Mouse (Mus musculus) olfactory bulb, adult 2 months (tissue): Measurements from ENCODE around the gene Isg20. TPM values are rescaled to one million over a fixed set of nuclear protein-coding genes. Genes with fewer than 3 reads are reported as not detected.
A peak's percentile ranks its signal among the peaks of the same experiment; 100 is the strongest.

Source experiments
- H3K27ac ChIP-seq: fragments of 200-500 bp; 2 replicates; pipeline ENCODE4 v1.5.1; 2012; ENCODE audit warnings: low read depth, low read length; ENCODE audit not compliant: insufficient read depth
- H3K4me1 ChIP-seq: fragments of 200-500 bp; 2 replicates; pipeline ENCODE4 v1.6.1; 2012; ENCODE audit warnings: low read length; ENCODE audit not compliant: control insufficient read depth, insufficient read depth
- H3K4me3 ChIP-seq: fragments of 200-500 bp; 2 replicates; pipeline ENCODE4 v1.5.1; 2012; ENCODE audit warnings: mild to moderate bottlenecking, low read depth, low read length, moderate library complexity; ENCODE audit not compliant: insufficient read depth
- CTCF ChIP-seq: fragments of 200-500 bp; IDR thresholded peaks from 2 replicates; pipeline ENCODE4 v1.5.1; 2012; ENCODE audit warnings: low read depth, mild to moderate bottlenecking, low read length, moderate library complexity; ENCODE audit not compliant: insufficient read depth
- POLR2A ChIP-seq: fragments of 200-500 bp; IDR thresholded peaks from 2 replicates; pipeline ENCODE4 v1.6.1; 2012; ENCODE audit warnings: mild to moderate bottlenecking, low read depth, low read length, moderate library complexity; ENCODE audit not compliant: insufficient read depth
- WGBS: fragments of 180-500 bp; shearing (Covaris S2); methylation state at CpG from one replicate; pipeline ENCODE4 v1.1.7; 2018; 5-methylcytosine and 5-hydroxymethylcytosine counted together
- polyA plus RNA-seq: library from polyadenylated mRNA; stranded (reverse); fragments of >200 nt; gene quantifications from 2 replicates; pipeline ENCODE4 v1.2.4, GENCODE M21; 2012; ENCODE audit warnings: low replicate concordance; ENCODE audit not compliant: missing spikeins, insufficient read depth, insufficient read length

Isg20 gene
- polyA plus RNA-seq, 1 experiment: not detected

DNA sequence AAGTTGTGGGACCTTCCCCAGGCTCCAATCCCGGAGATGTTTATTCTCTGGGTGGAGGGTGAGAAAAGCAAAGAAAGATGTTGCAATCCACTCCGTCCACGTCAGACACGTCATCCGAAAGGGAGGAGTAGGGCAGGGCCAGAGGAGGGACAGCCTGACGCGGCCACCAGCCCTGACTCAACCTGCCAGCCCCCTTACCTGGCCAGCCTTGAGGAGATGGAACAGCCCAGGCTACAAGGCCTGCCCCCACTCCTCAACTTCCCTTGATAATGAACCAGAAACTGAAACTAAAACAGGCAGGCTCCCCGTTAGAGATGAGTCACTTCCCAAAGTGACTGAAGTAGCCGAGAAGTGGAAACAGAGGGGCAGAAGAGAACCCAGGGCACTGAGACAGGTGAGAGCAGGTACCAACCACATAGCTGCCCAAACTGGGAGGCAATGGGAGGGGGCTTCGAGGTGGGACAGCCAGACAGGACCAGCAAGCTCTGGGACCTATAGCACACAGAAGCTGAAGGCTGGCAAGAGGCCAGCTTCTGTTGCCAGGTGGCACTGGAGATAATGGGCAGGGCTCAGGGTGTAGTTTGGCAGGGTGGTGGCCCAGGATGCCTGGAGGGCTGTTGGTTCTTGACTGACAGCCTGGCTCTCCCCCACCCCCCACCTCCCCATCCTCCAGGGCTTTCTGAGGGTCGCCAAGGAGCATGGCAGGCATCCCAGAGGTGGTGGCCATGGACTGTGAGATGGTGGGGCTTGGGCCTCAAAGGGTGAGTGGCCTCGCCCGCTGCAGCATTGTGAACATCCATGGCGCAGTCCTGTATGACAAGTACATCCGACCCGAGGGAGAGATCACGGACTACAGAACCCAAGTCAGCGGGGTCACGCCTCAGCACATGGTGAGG, 673 bp downstream of the Isg20 start:
- Histone ChIP-seq H3K4me3 (peak overlapping the region; percentile 27), H3K4me1 (peaks cover 18% of the 10 kb centered on the region)
- TF ChIP-seq CTCF: no peak
- no peak for TF ChIP-seq POLR2A

DNA sequence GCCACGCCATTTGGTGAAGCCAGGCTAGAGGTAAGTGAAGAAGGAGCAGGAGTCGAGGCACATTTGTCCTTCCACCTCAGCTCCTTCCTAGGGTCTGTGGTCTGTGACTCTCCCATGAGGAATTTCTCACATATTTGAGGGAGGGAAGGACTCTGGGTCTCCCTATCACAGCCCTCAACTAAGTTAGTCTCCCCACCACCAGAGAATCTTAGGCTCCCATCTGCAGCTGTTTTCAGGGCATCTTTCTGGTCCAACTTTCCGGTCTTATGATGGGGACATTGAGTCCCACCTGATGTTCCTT, 1.3 kb downstream of the Isg20 start:
- peaks cover 18% of the 10 kb centered on the region for H3K4me1 ChIP-seq
- TF ChIP-seq POLR2A (no peak), CTCF (no peak)
- WGBS: 93% methylated on average over 3 of the region's 3 CpGs

More for the DNA sequence above, 673 bp downstream of the Isg20 start:
- WGBS: 79% methylated on average over 19 of the region's 19 CpGs
- H3K27ac ChIP-seq: no peak overlapping the region

DNA sequence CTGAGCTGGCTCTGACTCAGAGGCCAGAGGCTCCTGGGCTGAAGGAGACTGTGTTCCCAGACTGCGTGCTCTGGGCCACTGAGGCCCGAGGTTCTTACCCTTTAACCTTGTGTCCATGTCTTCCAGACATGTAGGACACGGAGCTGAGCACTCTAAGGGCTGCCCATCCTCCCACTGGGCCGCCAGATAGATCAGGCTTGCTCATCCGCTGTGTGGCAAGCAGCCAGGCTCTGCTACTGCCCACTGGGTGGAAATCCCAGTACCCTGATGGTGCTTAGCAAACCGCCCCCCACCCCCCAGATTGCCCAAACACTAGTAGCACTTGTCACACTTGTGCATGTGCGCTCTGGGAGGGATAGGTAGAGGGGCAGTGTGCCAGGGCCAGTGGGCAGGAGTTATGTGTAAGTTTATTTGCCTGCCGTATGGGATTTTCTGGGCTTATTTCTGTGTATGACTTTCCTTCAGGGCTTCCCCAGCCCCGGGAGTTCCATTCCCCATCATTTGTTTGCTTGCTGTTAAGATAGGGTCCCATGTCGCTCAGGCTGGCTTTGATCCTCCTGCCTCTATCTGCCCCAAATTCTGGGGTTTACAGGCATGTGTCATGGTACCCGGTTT, 1.8 kb downstream of the Isg20 start:
- no peak overlapping the region for H3K27ac ChIP-seq
- WGBS: 90% methylated on average over 11 of the region's 11 CpGs

More for the DNA sequence above, 1.3 kb downstream of the Isg20 start:
- Histone ChIP-seq H3K4me3 (no peak overlapping the region), H3K27ac (no peak overlapping the region)

DNA sequence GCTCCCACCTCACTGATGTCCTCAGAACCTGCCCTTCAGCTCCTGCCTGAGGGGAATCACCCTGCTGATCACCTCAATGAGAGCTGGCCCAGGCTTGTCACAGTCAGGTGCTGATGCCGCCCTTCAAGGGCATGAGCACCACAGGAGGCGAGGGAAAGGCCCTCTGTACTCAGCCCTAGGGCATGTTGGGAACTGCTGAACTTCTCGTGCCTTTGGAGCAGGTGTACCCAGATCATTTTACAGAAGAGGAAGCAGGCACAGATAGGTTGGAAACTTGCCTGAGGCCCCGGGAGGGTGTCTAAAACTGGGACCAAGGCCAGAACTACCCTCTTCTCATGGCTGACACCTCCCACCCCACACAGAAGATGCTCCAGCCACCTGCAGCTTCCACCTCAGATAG, 5.5 kb downstream of the Isg20 start:
- Histone ChIP-seq H3K4me3 (no peak overlapping the region), H3K27ac (no peak overlapping the region), H3K4me1 (peaks cover 6% of the 10 kb centered on the region)
- 71% methylated on average over 4 of the region's 4 CpGs for WGBS
- TF ChIP-seq POLR2A (no peak), CTCF (no peak)

More for the DNA sequence above, 1.8 kb downstream of the Isg20 start:
- no peak for TF ChIP-seq POLR2A
- Histone ChIP-seq H3K4me1 (peaks cover 18% of the 10 kb centered on the region), H3K4me3 (no peak overlapping the region)

DNA sequence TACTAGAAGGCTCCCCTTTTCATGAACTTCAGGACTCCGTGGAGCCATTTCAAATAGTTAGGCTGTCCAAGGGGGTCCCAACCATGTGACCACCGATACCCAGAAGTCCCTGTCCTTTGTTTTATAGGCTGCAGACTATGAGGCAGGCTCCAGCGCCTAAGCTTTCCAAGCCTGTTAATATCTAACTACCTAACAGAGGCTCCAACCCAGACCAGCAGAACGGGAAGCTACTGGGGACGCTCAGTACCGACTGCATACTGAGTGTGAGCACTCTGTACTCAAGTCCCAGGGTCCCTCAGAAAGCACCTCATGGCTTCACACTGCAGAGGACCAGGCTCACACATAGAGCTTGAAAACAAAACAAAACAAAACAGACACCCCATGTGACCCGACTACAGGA, 9.3 kb downstream of the Isg20 start:
- no peak for TF ChIP-seq CTCF
- TF ChIP-seq POLR2A: no peak
- H3K27ac ChIP-seq: no peak overlapping the region
- no peak overlapping the region for H3K4me3 ChIP-seq
- WGBS: 73% methylated on average over 7 of the region's 7 CpGs
- H3K4me1 ChIP-seq: no peaks in the 10 kb centered on the region

DNA sequence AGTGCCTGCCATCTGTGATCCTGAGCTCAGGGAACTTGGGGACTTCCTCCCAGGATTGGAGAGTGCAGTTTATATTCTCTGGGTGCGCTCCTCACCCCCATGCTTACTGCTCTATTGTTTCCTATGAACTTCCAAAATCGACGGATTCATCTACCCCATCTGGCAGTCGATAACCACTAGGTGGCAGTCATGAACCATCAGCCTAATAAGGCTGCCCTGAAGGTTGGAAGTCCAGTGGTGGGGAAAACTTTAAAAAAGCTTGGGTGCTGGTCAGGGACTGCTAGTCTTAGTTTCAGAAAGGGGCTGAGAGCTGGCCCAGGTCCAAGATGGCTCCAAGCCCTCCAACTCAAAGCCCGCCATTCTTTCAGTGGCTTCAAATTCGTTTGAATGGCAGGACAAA, 11.1 kb downstream of the Isg20 start:
- WGBS: 9% methylated on average over 6 of the region's 6 CpGs
- Histone ChIP-seq H3K27ac (no peak overlapping the region), H3K4me1 (no peaks in the 10 kb centered on the region), H3K4me3 (no peak overlapping the region)
- TF ChIP-seq CTCF (peak; percentile 24; the same call in 1 of the 2 replicates), POLR2A (no peak)

DNA sequence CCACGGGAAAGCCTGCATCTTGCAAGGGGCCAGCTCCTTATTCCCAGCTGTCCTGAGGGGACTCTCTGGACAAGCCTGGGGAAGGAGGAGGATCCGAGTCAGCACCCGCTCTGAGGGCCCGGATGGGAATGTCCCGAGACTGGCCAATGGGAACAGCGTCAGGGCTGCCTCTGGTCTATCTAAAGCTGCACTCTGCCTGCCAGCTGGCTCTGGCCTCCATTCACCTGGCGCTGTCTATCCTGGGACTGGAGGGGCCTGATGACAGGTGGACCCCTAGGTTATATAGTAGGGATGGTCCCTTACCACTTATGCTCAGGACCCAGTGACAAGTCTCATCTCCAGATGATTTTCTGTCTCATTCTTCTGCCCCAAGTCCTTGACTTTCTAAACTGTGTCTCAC, 11.6 kb downstream of the Isg20 start:
- no peak for TF ChIP-seq POLR2A
- no peak for TF ChIP-seq CTCF
- Histone ChIP-seq H3K4me1 (no peaks in the 10 kb centered on the region), H3K4me3 (no peak overlapping the region), H3K27ac (no peak overlapping the region)
- WGBS: 37% methylated on average over 7 of the region's 7 CpGs

DNA sequence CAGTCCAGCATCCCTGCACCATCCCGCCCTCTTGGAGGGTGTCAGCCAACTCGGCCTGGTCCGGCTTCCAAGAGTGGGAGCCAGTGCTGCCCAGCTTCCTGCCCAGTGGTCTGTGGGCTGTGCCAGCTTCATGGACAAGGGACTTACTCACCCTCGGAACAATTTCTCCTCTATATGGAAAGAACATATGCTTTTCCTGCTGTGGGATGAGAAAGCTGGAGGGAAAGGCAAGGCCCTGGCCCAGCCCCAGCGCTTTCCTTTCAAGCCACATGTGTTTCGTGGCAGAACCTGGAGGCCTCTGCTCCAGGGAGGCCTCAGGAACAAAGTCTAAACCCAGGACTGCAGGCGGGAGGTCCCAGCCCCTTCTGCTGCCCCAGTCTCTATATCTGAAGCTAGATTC, 12.5 kb downstream of the Isg20 start:
- H3K4me3 ChIP-seq: no peak overlapping the region
- WGBS: 87% methylated on average over 7 of the region's 7 CpGs
- H3K4me1 ChIP-seq: no peaks in the 10 kb centered on the region
- no peak overlapping the region for H3K27ac ChIP-seq
- no peak for TF ChIP-seq POLR2A
- no peak for TF ChIP-seq CTCF

DNA sequence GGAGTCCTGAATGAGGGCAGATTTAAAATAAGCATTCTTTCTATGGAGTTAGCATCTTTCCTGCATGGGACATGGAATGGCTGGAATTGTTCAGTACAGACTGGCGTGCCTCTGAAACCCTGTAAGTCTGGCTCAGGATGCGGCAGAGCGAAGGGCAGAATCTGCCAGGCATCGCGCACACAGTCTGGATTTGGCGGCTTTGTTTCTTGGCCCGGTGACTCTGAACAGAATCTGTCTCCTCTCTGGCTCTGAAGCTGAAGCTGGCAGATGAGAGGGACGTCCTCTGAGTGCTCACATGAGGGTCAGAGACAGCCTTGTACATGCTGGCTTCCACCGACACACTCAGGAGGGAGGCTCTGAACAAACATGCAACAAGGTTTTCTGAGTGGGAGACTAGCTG, 12.9 kb downstream of the Isg20 start:
- TF ChIP-seq POLR2A (no peak), CTCF (no peak)
- Histone ChIP-seq H3K27ac (no peak overlapping the region), H3K4me1 (no peaks in the 10 kb centered on the region), H3K4me3 (no peak overlapping the region)
- WGBS: 74% methylated on average over 9 of the region's 9 CpGs
